Mouse (Mus musculus) left cerebral cortex, adult 11 months (tissue): ENCODE measurements around the gene P2ry2.

Experiments used
- DNase-seq: peaks from one replicate; pipeline ENCODE4 v3.0.0; 2022; ENCODE audit warnings: low spot score

Gene P2ry2

DNA sequence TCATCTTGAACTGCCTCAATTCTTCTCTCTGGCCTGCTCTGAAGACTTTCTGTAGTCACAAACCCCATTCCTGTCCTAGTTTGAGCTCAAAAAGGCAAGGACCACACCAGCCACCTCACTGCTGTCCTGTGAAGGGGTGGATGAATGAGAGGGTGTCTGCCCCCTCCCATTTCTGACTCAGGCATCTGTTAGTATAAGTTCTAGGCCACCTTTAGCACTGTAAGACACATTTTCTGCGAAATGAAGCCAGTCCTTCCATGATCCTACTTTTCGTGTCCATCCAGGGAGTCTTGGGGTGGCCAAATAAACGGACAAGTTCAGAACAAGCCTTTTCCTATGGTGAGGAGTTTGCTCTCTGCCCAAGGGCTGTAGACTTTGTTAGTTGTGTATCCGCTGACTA is at the start of gene P2ry2:
Gene P2ry2, minus strand, starts transcription at position 326 of the 400 bp plus-strand sequence.
- DNase-seq = no peak

DNA sequence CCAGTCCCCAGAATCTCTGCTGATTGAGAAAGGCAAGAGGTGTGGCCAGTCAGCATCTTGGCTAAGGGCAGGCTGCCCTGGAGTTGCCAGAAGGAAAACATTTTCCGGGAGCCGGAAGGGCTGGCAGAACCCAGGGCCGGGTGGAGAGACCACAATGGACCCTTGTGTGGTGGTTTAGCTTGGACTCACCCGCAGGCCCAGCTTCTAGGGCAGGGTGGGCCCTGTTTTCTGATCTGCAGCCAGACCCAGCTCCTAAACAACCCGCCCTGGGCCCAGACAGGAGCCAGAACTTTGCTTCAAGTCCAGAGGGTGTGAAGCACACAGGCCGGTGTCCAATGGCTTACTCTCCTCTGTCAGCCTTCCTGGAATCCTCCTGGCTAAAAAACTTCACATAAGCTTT is 49.6 kb upstream of the P2ry2 start:
- peak; percentile 47 for DNase-seq

DNA sequence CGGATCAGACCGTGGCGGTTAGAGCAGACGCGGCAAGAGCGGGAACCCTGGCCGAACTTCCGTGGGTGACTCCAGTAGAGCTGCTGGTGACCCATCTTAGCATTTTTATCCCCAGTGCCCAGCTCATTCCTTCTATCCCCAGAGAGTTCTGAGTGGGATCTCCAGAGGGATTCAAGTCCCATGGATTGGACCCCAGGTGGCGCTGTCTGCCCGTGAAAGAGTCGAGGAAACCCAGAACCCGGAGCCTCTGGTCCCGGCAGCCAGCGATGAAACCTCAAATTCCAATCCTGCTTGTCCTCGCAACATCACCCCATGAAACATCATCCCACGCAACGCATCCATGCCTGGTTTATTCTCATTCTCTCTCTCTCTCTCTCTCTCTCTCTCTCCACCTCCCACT is 48.7 kb upstream of the P2ry2 start:
- peak; percentile 66 for DNase-seq

DNA sequence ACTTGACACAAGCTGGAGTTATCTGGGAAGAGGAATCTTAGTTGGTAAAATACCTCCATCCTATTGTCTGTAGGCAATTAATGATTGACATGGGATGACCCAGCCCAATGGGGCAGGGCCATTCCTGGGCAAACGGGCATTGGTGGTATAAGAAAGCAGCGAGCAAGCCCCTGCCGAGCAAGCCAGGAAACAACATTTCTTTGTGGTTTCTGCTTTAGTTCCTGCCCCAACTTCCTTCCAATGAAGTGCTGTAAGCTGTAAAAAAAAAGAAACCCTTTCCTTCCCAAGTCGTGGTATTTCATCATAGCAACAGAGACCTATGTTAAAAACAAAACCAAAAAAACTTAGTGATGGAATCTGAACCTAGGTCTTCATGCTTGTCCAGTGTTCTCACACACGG is 47.8 kb upstream of the P2ry2 start:
- no peak for DNase-seq

DNA sequence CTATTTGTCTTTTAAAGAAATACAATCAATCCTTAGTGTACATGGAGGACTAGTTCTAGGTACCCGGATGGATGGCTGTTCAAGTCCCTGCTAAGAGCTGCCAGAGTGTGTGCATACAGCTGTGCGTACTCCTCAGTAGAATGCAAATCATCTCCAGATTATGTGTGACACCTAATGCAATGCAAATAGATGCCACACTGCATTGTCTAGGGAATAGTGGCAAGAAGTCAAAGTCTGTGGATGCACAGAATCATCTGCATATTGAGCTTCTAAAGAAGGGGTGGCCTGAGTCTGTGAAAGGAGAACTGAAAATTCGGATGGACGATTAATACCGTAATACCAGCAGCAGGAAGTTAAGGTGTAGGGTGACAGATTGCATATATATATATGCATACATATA is 46.5 kb upstream of the P2ry2 start:
- no peak for DNase-seq

DNA sequence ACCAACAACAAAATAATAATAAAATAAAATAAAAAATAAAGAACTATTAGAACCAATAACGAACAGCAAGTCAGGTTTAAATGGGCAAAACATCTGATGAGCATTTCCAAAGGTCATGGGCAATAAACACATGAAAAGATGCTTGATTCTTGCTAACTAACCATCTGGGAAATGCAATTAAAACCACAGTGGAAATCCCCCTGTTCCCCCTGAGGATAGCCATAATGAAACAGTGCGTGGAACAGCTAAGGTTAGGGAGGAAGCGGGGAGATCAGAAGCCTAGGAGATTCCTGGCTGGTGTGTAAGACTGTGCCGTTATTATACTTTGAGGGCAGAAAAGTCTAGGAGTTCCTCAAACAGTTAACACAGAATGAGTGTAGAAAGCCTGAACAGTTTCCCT is 44.6 kb upstream of the P2ry2 start:
- no peak for DNase-seq

DNA sequence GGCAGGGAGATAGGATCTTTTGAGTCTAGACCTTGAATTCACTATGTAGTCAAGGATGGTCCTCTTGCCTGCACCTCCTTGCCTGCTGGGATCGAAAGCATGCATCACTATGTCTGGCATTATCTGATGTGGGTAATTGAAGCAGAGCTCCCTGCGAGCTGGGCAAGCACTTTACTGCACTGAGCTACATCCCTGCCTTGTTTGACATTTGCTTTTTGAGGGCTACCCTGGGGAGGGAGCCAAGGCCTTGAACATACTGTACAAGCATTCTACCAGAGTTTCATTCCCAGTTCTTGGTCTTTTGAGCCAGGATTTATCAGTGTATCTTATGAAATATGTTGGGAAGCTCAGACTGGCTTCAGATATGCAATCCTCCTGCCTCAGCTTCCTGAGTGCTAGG is 40.5 kb upstream of the P2ry2 start:
- DNase-seq = no peak

DNA sequence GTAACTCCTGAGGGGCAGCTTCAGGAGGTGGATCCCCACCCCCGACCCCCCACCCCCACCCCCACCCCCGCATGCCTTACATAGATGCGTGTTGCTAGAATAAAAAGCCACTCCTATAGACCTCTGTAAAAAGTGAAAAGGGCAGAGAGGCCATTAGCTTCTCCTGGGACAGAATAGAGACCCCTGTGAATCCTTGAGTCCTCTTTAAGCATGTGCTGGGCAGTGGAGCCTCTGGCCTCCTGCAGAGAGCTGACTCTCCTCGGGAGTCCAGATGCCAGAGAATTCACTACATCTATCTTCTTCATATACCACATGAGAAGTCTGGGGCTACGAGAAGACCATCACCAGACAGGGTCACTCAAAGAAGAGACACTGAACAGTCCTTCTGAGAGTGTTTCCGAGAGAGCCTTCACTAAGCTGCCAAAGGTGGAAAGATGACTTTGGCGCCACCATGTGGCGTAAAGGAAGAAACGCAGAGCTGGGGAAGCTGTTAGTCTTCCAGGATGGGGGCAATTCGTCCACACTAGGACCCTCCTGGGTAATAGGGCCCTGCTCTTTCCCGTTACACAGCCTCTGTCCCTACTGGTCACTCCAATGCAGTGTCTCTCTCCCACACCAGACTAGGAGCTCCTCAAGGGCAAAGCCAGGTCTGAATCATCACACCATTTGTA is 39.0 kb upstream of the P2ry2 start:
- no peak for DNase-seq

DNA sequence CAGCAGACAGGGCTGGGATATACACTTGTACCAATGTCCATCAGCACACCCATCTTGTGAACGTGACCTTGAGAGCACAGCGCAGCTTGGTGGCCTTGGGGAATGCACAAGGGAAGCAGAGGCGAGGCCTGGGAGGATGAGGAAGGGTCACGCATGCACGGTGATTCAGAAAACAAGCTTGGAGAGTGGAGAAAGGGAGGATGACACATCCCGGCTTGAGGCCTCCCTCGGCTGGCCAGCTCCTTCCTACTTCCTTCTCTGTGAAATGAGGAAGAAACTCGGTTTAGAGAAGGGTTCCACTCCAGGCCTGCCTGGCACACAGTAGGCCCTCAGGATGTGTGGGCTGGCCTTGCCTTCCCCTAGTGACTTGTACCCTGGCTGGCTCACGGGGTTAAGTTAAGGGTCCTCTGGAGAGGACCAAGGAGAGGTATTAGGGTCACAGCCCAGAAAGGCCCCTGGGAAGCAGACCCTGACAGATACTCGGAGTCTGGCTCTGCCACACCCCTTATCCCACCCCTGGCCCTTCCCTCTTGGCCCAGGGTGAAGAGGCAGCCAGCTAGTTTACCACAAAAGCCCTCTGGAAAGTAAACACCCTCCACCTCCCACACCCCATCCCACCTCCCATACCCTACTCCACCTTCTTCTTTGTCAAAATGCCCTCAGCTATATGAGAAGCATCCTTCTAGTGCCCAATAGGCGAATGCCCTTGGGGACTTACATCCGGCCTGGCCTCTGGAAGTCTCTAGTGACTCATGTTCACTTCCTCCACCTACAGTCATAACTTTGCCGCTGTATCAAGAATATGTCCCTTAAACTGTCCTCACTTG is 38.3 kb upstream of the P2ry2 start:
- DNase-seq = no peak

DNA sequence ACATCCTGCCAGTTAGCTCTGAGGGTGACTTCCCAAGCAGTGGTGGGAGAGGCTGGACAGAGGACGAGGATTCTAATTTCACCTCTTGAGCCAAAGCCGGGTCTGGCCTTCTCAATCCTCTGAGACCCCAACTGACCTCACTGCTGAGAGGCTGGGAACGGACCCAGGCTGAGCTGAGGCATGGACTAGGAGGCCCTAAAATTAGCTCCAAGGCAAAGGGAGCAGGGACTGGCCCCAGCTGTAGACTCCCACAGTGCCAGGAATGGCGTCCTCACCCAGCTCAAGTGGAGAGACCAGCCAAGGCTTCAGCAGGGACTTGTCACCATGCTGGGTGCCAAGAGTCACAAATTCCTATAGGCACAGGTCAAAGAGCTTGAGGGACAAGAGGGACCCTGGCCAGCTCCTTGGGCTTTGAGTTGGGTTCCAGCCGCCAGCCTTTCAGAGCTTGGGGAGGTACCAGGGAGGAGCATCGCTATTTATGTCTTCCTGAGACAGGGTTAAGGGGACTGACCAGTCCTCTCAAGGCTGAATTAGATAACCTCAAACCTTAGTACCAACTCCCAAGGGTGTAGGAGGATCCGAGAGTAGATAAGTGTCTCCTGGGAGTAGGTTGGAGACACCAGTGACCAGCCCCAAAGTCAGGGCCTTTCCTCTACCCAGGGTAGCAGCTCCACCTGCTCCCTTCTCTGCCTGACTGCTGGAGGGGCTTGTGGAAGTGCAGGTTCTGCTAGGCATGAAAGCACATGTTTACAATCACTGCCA is 36.8 kb upstream of the P2ry2 start:
- no peak for DNase-seq

DNA sequence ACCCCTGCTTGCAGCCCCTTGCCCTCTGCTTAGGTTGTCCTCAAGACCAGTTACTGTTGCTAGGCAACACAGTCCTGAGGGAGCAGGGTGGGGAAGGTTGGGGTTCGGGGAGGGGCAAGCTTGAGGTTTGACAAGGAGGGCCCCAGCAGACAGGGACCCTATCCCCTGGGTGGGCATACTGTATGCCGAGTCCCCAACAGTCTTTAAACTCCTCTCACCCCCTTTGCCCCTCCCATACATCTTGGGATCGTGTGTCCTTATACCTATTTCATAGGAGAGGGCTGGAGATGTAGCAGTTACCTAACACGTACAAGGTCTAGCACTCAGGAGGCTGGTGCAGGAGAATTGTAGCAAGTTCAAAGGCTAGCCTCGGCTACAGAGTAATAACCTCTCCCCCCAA is 35.6 kb upstream of the P2ry2 start:
- DNase-seq = no peak

DNA sequence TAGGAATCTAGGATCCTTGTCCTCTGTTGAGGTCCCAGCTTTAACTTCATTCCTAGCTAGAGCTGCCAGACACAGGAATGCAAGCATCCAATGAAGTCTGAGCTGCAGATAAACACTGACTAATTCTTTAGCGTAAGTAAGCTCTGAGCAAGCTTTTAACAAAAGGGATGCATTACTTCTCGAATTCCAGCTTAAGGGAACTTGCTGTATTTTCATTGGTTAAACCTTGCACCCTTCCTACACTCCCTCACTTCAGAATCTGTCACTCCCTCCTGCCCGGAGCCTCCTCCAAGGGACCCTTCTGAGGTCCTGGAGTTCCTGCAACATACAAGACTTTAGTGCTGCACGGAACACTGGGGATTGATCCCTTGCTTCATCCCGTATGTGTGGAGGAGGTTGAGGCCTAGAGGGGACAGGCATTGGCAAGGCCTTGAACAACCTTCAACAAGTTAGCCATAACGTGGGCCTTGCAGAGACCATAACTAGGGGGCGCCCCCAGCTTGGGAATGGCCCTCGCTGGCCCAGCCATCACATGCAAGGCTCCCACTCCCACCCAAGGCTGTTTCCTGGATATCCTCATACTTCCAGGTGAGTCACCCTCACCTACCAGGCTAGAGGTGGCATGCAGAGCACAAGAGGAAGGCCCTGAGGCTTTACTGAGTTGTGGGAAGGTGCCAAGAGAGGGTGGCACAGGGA is 31.3 kb upstream of the P2ry2 start:
- no peak for DNase-seq

DNA sequence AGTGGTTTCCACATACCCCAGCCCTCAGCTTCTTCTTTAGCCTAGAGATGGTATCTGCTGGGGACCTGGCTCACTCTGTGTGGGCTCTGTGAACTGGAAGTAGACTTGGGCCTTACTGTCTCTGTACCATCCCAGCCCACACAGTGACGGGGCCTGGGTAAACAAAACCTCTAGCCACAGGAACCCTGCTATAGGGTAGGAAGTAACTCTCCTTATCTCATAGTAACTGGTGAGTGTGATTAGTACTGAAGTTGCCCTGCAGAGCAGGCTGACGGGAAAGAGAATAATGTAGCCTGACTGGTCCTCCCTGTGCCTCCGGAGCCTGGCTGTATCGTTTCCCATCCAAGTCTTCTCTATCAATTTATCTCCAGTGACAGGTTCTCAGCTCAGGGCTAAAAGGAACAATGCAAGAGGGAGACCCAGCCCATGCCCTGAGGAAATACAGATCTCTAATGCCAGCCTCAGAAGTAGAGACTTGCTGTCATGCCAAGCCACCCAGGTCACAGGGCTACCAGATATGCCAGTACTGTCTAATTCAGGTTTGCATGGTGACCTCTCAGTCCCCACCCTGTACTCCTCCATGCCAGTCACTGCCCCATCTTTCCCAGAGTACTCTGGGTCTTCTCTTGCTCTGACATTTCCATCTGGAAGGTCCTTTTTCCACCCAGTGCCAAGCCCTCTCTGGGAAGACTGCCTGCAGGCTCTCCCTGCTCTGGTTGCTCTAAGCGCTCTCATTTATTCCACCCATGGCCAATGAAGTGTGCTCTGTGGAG is 29.5 kb upstream of the P2ry2 start:
- DNase-seq = no peak

DNA sequence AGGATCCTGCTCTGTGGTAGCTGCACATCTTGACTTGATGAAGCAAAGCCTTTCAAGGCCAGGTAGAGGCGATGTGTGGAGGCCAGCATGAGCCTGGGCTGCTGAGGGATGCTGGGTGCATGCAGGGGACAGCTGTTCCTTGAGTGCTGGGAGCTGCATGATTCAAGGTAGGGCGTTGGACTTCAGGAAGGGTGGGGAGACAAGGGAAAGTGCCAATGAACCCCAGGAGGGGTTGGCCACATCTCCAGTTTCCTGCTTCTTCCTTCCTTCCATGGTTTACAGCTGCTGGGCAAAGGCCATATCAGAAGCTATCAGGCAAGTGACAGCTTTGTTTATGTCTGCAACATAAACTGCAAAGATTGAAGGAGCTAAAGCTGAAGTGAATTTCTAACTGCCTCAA is 28.9 kb upstream of the P2ry2 start:
- no peak for DNase-seq

DNA sequence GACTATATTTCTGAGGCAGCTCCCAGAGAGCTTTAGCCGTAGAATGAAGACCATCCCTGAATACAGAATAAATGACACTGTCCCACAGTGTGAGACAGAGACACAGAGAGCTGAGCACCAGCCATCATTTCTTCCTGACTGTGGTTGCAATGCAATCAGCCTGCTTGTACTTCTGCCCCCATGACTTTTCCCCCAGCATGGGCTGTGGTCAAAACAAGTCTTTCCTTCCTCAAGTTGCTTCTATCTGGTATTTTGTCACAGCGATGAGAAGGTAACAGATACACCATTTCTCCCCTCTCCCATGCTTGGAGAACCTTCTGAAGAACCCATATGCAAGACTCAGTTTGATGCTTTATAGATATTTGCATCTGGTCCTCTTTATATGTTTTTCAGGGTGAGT is 20.7 kb upstream of the P2ry2 start:
- no peak for DNase-seq

DNA sequence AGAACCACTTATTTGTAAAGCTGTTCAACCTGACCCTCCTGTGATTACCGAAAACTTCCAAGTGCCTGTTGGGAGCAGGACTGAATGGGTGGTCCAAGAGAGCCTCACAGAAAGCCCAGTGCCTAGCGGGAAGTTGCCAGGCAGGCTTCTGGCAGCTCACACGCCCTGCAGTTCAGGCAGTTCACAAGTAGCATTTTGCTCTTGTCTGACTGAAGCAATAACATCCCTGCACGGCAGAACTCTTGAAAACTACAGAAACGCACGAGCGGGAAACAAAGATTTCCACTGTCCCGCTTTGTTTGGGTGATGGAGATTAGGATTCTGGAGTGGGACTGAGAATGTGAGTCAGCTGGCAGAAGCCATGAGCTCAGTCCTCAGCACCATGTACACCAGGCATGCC is 18.6 kb upstream of the P2ry2 start:
- no peak for DNase-seq

DNA sequence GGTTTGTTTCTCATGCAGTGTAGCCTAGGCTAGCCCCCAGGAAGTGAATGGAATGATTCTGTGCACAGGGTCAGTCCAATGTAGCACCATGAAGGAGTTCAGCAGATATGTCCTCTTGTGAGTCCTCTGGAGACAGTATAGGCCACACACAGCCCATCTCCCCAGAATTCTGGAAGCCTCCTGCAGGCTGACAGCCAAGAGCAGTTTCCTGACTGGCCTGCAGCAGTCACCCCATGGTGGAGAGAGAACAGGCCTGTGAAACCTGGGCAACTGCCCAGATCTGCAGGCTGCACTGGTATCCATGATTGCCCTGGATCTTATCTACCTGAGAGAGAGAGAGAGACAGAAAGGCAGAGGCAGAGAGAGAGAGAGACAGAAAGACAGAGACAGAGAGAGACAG is 18.1 kb upstream of the P2ry2 start:
- DNase-seq = no peak

DNA sequence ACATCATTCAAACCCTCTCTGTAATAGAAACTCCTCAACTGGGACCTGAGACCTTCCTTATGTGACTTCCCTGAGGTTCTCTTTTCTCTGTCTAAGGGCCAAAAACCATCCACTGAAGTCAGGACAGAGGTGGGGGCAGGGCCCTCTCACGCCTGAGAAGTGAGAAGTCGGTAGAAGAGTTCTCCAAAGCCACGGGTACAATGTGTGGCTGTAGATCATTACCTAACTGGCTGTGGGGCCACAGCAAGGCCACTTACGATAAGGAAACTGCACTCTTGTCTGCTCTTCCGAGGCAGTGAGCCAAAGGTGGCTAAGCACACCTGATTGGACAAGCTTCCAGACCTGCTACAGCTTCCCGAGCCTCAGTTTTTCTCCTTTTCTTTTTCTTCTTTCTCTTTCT is 16.8 kb upstream of the P2ry2 start:
- DNase-seq = no peak

DNA sequence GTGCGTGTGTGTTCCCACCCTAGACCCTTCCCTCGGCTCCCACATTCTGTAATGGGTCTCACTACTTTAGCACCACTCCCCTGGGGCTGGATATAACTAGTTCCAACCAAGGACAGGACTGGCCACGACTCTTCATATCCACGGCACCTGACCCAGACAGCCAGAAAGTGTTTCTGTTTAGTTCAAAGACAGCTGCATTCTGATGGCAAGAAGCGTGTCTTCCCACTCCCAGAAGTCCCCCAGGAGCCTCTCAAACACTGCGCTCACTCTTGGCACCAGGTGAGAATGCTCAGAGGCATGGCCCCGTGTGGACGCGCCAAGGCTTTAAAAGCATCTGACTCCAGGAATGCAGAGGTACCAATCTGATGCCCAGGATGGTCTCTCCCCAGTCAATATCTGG is 16.3 kb upstream of the P2ry2 start:
- no peak for DNase-seq

DNA sequence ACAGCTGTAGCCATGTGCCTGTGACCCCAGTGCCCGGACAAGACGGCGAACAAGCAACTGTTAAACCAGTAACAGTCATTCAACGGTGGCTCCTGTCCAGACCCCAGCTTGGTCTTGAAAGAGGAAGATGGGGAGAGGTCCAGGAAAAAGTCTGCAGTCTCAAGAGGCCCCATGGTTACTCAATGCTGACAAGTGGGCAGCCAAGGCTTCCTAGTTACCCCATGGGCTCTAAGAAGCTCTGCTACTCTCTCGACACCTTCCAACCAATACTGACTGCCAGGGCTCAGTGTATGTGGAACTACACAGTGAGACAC is 15.7 kb upstream of the P2ry2 start:
- no peak for DNase-seq

DNA sequence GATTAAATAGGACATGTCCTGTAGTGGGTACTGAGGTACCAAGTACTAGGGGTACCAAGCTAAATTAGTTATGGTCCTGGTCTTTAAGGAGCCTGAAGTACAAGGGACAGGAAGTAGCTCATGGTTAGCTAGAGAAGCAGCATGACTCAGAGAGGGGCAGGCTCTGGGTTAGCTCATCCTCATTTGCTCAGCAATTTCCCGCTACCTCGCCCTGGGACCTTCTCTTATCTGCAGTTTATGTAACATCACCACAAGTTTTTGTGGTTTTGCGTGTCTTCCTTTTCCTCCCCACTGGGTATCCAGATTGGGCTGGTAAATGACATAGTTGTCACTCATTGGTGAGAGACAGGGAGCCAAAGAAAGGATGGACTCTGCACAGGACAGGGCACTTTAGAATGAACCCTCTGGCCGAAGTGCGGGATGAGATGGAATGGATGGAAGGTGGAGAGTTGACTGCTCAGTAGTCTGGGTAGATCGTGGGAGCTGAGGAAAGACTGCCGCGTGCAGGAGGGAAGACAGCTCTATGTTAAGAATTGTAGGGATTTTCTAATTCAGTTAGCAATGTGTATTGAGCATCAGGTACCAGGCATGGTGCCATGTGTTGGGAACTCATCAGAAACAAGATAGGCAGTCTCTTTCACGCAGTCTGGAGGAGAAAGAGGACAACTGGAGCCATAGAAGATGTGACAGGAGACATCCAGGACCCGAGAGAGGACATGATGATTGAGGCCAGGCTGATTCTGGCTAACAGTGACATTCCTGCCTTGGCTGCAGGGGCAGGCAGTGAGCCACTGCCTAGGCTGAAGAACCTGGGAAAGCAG is 15.2 kb upstream of the P2ry2 start:
- no peak for DNase-seq
